Mouse (Mus musculus): ENCODE data around the gene Vps41.
A peak's percentile ranks its signal among the peaks of the same experiment; 100 is the strongest.

The Vps41 gene

DNA sequence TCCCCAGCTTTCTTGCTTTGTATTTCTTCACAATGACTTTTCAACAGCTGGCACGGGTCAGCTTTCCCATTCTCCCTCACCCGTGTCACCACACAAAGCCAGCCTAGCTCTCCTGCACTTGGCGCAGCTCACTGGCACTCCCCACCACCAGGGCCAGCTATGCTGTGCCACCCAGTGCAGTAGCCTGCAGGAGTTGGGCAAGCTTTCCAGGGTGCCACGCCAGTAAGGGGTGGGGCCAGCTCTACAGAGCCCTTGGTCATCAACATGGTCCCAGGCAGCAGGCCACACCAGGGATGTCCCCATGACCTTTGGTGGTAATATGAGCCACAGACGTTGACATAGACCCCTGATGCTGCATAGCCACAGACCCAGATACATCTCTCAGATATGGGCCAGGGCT, 80.5 kb downstream of the Vps41 start:
- peak in 1 of 2 experiments; percentile 48 for DNase-seq

DNA sequence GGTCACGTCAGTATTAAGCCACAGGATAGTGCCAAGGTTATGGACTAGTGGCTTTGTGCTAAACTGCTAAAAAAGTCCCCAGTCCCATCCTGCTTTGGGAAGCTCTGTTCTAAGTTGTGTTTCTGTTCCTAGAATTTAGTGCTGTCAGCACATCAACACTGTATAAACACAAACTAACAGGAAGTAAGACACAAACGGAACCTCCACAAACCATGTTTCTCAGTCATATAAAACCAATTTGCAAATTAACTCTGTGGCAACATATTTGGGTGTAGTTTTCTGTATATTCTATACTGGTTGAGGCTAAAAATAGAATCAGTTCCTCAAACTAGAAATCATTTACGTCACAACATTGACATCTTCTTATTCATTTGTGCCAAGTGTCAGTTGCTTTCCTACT, 83.3 kb downstream of the Vps41 start:
- DNase-seq = no peak

DNA sequence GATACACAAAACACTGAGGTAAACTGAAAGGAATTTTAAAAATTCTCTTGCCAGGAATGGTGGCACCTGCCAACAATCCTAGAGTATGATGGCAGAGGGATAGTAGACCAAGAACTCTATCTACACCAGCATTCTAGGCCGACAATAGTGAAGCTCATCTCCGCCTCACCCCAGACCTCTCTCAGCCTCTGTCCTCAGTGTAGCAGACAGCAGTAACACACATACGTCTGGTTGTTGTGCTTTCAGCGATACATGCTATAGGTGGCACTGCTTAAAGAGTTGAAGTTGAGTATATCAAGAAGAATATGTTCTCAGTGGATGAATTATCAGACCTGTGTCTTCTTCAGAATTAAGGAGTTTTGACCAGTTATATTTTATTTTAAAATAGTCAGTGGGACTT, 92.4 kb downstream of the Vps41 start:
- no peak for DNase-seq

DNA sequence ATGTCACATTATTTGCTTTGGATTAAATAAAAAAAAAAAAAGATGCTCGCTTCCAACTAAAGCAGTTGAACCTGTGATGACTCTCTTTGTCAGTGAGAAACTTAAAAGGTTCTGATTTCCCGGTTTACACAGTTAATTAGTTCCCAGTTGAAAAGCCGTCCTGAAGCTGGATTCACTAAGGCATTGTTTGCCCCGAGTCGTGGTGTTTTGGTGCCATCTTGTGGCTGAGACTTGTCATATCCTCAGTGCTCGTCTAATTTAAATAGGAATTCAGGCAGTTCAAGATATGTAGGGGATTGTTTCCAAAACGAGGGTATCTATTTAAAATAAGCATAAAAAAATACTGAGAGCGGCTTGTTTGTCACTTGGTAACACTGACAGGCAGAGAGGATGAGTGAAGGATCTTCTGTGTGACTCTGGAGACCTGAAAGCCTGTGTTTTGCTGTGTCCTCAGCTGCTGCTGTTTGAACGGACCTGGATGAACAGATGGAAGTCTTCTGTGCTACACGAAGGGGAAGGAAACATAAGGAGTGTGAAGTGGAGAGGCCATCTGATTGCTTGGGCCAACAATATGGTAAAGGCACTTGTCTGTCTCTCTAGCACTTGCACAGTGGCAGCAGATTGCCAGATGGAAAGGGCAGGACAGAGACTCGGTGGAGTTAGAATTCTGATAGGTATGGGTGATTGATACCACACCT, 93.0 kb downstream of the Vps41 start:
- peak; percentile 54 to 65 for DNase-seq

DNA sequence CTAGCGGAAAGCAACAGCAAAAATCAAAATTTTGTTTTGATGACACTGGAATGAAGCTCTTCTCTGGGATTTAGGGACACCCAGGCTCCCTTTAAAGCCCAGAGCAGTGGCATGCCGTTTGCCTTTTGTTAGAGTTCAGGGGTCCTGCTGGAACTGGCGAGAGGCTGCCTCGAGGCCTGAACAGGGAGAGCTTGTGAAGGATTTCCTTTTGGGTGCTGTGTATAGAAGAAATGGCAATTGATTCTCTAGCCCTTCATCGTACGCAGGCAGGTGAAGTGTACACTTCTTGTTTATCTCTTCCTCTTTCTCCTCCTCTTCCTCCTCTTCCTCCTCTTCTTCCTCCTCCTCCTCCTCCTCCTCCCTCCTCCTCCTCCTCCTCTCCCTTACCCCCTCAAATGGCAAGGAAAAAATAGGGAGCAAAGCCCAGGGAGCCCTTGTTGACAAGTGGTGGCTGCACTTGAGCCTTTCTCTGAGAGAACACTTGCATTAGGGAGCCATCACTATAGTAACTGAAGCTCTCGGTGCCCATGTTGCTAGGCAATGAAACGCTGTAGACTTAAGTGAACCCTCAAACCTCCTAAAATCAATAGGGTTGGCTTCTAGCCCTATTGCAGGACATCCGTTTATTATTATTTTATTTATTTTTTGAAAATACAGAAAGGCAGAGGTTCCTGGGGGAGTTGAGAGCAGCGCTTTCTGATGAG, 107.5 kb downstream of the Vps41 start:
- no peak for DNase-seq

DNA sequence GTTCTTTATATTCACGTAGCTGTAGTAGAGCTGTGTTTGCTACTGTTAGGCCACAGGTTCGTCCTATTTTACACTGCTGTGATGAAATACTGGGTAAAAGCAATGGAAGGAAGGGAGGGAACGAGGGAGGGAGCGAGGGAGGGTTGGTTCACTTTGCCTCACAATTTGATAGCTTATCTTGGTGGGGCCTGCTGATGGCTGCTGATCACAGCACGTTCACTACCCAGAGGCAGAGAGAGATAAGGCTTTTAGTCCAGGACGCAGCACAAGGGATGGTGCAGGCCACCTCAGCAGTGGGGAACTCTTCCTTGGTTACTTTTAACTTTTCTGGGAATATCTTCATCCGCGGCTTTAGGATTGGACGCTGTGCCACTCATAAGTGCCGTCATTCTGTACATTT, 109.9 kb downstream of the Vps41 start:
- DNase-seq = no peak

DNA sequence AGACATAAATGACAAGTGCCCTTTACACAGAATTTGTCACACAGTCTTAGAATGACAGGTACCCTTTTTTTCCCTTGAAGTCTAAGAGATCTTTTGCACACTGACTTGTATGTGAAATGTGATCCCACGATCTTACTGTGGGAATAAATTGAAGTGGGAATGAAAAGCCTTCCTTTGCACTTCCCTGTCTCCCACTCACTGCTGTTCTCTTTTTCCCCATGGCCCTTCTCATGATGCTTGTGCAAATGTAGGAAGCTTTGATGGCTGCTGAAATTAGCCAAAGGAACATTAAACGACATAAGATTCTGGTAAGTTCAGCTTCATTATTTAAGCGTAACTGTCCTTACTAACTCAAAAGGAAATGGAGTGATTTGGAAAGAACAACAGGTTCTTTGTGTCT, 113.4 kb downstream of the Vps41 start:
- DNase-seq = no peak

DNA sequence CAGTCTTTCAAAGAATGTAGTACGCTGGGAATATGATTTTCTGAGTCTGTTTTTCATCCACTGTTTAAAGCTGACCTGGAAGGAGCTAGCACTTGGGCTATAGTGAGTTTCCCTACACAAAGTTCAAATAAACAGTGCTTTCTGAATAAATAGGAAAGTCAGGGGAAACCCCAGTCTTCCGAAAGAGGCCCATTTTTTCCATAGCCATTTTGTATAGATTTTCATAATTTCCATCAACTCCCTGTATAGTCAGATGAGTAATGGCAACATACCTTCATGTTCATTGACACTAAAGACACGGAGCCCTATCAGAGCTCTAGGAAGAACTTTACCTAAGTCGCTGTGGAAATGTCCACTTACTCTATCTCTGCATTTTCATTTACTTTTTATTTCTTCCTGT, 122.1 kb downstream of the Vps41 start:
- no peak for DNase-seq

DNA sequence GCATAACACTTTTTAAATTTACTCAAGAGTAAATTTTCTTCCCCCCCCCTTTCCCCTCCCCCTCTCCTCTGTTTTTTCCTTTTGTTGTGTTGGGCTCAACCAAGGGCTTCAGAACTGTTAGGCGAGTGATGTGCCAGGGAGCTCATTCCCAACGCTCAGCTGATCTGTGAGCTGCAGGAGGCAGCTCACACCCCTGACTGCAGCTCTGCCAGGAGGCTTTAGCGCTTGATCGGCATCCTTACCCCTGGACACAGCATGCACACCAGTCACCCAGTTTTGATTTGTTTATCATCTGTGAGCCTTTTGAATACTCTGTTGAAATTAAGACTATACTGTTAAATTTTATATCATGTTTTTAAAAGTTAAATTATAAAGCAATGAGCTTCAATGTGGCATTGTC, 123.3 kb downstream of the Vps41 start:
- DNase-seq = no peak

DNA sequence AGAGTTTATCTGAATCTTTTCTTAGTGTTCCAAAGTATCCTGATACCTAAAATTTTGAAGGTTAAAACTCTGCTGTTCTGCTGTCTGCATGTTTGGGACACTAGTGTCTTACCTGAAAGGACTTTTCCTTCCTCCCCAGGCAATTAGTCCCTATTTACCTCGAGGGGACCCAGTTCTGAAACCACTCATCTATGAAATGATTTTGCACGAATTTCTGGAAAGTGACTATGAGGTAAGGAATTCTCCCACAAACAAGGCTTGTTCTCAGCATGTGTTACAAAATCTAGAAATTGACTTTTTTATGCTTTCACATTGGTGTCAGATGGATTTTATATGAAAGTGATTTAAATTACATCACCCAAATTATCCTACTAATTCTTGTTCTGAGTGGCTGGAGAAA, 123.9 kb downstream of the Vps41 start:
- DNase-seq = no peak

DNA sequence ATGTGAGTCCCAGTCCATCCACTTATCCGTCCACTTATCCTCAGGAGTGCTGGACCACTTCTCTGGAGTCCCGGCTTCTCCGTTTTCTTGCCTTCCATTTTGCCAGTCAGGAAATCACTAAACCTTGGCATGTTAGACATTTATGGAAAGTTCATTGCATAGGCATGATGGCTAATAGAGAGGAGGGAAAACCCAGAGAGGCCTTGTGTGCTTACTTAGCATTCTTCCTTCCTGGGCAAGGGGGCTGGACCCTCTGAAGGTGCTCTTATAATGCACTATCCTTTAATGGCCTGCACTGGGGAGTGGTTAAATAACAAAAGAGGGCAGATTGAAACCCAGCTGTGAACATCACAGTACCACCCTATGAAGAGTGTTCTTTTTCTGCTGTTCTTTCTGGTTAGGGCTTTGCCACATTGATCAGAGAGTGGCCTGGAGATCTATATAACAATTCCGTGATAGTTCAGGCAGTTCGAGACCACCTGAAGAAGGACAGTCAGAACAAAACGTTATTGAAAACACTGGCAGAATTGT, 124.7 kb downstream of the Vps41 start:
- no peak for DNase-seq

DNA sequence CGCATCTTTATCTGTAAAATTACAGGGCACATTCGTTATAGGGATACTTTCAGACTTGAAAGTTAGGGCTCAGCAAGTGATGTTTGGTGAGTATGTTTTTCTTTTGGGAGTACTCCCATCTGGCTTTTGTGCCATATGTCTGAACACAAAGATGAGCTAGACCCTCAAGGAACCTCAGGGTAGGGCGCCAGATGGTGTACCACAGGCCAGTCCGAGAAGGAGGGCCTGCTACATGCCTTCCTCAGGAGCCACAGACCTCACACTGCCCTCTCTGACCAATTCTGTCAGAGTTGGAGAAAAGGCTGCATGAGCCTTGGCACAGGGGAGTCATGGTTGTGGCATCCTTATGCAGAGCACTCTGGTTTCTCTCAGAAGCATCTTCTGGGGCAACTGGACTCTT, 125.5 kb downstream of the Vps41 start:
- DNase-seq = no peak

DNA sequence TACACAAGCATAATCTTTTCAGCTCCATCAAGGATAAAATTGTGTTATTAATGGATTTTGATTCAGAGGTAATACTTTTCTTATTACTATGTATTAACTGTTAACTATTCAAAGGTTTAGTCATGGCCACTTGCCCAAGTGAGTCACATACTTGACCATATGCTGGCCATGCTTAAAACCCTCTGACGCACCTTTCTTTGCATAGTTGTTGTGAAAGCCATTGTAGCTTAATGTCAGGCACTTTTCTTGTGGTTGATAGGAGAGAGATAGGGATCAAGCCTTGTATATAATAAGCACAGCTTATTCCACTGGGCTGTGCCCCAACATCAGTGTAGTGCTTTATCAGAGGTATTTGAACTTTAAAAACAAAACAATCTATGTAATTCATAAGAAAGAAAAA, 126.5 kb downstream of the Vps41 start:
- no peak for DNase-seq

DNA sequence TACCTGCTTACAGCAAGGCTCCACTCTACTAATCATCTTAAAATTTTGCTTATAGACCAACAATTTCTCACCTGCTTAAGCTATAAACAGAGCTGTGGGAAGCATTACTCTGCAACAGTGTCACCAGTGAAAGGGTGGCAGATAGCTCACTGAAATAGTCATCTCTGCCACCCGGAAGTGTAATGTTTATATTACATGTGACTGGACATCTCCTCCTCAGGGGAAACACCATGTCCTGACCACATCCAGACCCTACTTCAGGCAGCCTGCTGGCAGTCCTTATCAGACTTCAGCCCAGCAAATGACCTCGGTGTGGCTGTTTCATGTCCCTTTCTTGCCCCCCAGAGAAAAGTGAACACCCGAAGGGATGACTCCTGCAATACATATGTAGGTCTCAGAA, 130.3 kb downstream of the Vps41 start:
- DNase-seq = no peak

DNA sequence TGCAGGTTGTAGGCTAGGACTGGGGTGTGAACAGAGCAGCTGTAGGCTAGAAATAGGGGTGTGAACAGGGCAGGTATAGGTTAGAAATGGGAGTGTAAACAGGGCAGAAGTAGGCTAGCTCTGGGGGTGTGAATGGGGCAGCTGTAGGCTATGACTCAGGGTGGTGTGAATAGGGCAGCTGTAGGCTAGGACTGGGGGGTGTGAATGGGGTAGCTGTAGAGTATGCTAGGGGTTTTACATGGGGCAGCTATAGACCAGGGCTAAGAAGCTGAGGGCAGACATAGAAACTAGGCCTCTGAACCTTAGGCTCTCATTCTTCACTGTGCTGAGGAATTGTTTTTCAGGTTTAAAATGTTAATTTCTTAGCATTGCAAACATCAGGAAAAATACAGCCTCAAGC, 132.5 kb downstream of the Vps41 start:
- no peak for DNase-seq

DNA sequence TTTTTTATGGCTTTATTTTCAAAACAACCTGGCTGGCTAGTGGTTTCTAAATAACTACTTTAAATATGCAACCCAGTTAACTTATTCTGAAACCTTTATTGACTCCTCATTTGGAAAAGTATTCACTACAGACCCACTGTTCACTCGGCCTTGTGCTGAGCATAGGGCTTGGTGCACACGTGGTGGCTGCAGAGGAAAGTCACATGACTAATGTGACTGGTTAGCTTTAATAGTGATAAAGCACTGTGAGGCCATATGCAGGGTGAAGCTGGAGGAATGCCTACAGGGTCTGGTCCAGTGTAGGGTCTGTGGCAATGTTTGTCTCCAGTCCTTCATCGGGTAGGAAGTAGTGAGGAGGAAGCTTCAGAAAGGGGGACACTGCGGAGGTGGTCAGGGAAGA, 134.1 kb downstream of the Vps41 start:
- no peak for DNase-seq

DNA sequence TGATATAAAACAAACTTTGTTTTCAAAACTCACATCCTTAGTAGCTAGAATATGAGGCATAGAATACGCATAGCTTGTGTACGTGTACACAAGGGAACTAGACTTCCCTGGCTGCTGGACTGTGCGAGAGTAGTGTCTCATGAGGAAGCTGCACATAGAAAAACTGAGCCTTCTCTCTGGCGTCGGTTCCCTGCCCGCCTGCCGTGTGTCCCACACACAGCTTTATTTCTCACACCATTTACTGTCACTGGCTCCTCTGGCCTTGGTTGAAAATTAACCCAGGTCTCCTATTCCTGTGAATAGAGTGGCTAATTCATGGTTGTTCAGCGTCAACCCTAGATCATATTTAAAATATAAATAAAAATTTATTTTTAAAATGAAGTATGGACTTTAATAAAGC, 135.6 kb downstream of the Vps41 start:
- no peak for DNase-seq

DNA sequence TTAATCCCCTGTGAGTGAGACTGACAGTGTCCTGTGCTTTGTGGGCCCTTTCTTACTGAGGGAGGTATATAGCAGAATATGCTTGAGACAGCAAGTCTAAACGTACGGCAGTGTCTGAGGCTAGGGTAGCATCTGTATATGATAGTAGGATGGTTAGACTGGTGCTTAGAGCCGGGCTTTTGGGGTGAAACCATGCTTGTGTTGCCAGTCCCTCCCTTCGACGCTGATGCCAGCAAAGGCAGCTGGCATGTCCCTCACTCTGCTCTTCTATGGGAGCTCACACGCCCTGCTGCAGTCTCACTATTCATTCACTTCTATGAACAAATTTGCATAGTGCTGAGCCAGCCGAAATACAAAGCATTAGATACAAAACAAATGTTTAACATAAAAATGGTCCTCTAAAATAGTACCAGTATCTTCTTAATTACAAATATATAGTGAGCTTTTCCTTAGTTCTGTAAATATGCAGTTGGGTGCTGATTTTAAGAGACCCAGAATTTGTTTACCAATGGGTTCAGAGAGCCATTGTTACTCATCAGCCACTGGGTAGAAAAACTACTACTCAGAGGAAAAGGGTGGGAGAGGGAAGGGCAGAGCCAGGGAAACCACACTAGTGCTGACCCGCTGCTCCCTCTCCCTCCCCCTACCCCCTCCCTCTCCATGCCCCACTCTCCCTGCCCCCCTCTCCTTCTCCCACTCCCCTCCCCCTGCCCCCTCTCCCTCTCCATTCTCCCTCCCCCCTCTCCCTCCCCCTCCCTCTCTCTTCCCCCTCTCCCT, 139.1 kb downstream of the Vps41 start:
- DNase-seq = no peak

DNA sequence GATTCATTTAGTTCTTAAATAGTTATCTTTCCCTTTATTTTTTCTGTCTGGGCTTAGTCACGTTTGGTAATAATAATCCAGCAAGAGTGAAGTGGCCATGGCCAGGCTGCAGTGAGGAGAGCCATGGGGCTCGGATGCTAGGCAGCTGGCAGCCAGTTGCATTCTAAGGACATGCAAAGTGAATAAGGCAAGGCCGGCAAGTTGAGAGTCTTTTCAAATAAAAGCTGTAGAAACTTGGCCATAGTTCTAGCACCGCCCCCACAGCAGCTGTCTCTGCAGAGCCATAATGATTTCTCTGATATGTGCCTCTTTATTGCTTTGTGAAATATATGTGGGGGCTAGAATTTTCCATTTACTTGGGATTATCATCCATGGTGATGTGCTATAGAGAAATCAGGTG, 141.1 kb downstream of the Vps41 start:
- DNase-seq = no peak

DNA sequence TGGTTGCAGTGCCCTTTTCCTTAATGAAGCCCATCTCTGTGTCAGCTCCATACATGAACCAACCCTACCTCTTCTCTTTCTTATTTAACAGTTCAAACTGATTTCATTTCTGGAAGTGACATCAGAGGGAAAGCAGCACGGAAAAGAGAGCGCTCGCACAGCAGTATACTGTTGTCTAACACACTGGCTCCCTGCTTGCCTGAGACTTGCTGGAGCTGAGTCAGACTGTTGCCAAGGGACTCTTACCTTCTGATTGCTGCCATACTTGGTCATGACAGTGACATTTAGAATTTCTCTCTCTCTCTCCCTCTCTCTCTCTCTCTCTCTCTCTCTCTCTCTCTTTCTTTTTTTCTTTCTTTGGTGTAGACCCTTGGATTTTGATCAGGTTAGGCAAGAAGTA, 142.3 kb downstream of the Vps41 start:
- no peak for DNase-seq

DNA sequence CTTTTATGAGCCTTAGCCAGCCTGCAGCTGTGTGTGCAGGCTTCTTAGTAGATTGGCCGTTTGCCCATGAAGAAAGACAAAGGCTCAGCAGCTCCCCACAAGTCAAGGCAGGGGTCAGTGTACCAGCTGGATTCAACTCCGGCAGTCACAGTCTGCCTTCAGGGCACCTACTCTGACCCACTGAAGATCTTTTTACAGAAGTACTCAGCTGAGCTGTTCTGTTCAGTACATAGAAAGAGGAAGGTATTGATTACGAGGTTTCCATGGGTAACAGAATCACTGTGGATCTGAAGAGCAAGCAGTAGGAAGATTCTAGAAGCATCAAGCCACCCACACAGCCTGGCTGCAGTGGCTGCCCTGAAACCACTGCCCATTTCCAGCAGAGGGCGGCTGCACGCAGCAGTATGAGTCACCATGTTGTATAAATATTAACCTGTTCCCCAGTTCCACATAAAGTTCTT, 151.0 kb downstream of the Vps41 start:
- DNase-seq = peak; percentile 55 to 66

DNA sequence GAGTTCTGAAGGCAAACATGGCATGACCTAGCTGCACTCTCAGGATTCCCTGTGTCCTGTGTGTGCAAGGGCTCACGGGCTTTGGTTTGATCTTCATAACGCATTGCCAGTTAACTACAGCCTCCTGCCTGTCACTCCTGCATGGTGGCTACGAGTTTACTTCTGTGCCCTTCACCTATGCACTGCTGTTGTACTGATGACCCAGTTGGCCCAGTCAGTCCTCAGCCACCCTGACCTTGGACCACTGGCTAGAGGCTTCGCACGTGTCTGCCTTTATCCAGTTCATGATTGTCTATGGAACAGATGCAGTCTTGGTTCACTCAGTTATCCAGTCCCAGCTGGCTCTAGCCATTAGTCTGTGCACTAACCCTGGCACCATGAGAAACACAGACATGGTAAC, 151.7 kb downstream of the Vps41 start:
- DNase-seq = no peak

DNA sequence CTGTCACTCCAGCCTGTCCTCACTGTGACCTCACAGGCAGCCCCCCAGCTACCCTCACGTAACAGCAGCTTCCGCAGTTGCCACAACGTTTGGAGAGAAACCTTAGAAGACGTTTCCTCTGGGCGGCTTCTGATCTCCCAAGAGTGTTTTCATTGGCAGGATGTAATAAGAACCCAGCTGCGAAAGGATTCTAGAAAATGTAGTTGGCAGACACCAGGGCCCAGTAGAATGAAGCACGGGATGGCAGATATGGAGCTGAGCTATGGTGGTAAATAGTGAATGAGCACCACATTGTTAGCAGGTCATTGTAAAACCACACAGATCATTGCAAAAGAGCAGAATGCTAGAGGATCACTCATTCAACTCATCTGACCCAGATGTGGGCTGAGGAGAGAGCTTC, 158.2 kb downstream of the Vps41 start:
- no peak for DNase-seq

DNA sequence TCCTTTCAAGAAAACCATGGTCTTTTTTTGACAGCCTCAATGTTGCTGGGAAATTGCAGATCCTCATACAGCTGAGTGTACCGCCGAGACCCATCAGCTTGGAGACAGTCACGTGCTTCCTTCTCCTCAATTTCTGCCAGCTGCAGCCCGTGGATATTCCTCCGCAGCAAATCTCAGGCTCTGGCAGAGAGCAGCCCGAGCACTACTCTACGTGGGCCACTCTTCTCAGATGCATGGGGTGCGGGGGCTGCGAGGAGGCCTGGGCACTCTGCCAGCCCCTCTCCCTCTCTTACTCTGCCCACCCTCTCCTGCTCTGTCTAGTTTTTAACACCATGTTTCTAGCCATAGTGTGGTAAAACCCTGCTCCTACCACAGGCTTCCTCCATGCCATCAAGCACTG, 175.8 kb downstream of the Vps41 start:
- DNase-seq = no peak

Data from kidney, postnatal 25 days (tissue).